Mouse (Mus musculus): ENCODE measurements at regions not wholly inside any gene's neighbourhood (a gene's known extent, or its start where the extent isn't known, plus 50 kb on each side); places are given as distances from the start of the nearest gene placed in this dataset.

- no peak for DNase-seq
- Histone ChIP-seq H3K4me3 (ENCODE audit: insufficient read depth, low read depth, low read length) (no peak overlapping the region), H3K27me3 (replicated peaks; ENCODE audit: control insufficient read depth, insufficient read depth, low read length) (no peaks in the 10 kb centered on the region), H3K4me1 (ENCODE audit: control insufficient read depth, insufficient read depth, low read length) (no peaks in the 10 kb centered on the region), H3K27ac (ENCODE audit: insufficient read depth, low read depth, low read length) (no peak overlapping the region), H3K36me3 (ENCODE audit: control insufficient read depth, insufficient read depth, low read length) (no peaks in the 10 kb centered on the region)
- 53% methylated on average over 8 of the region's 8 CpGs for WGBS
- TF ChIP-seq POLR2A (IDR thresholded peaks at IDR 0.05; ENCODE audit: low read depth, low read length) = no peak
- TF ChIP-seq CTCF (conservative IDR thresholded peaks at IDR 0.05; ENCODE audit: insufficient read depth, insufficient read length, low read depth, low read length) = no peak
Measured at GRCm38 (mm10) chr2:173384935-173385586, 108.7 kb upstream of the Pmepa1 start.

GRCm38 (mm10) chr2:173385722-173386141, 109.4 kb upstream of the Pmepa1 start:
- H3K27ac ChIP-seq (ENCODE audit: insufficient read depth, low read depth, low read length) = no peak overlapping the region
- H3K4me1 ChIP-seq (ENCODE audit: control insufficient read depth, insufficient read depth, low read length) = no peaks in the 10 kb centered on the region
- no peaks in the 10 kb centered on the region for H3K36me3 ChIP-seq (ENCODE audit: control insufficient read depth, insufficient read depth, low read length)
- TF ChIP-seq POLR2A (IDR thresholded peaks at IDR 0.05; ENCODE audit: low read depth, low read length) (no peak), CTCF (conservative IDR thresholded peaks at IDR 0.05; ENCODE audit: insufficient read depth, insufficient read length, low read depth, low read length) (no peak)
- H3K27me3 ChIP-seq (replicated peaks; ENCODE audit: control insufficient read depth, insufficient read depth, low read length) = no peaks in the 10 kb centered on the region
- H3K4me3 ChIP-seq (ENCODE audit: insufficient read depth, low read depth, low read length) = no peak overlapping the region
- no peak for DNase-seq
- WGBS = 60% methylated on average over 9 of the region's 9 CpGs

- Histone ChIP-seq H3K27ac (ENCODE audit: insufficient read depth, low read depth, low read length) (no peak overlapping the region), H3K4me1 (ENCODE audit: control insufficient read depth, insufficient read depth, low read length) (no peaks in the 10 kb centered on the region; the same call in 1 of the 2 replicates), H3K36me3 (ENCODE audit: control insufficient read depth, insufficient read depth, low read length) (no peaks in the 10 kb centered on the region), H3K4me3 (ENCODE audit: insufficient read depth, low read depth, low read length) (no peak overlapping the region), H3K27me3 (replicated peaks; ENCODE audit: control insufficient read depth, insufficient read depth, low read length) (no peaks in the 10 kb centered on the region)
- 85% methylated on average over 4 of the region's 4 CpGs for WGBS
- DNase-seq = no peak
- TF ChIP-seq POLR2A (IDR thresholded peaks at IDR 0.05; ENCODE audit: low read depth, low read length) (no peak), CTCF (conservative IDR thresholded peaks at IDR 0.05; ENCODE audit: insufficient read depth, insufficient read length, low read depth, low read length) (no peak)
Measured at GRCm38 (mm10) chr2:173388140-173388539, 111.8 kb upstream of the Pmepa1 start.

GRCm38 (mm10) chr2:173392557-173393323, 116.4 kb upstream of the Pmepa1 start:
- TF ChIP-seq POLR2A (IDR thresholded peaks at IDR 0.05; ENCODE audit: low read depth, low read length) (no peak), CTCF (conservative IDR thresholded peaks at IDR 0.05; ENCODE audit: insufficient read depth, insufficient read length, low read depth, low read length) (no peak)
- Histone ChIP-seq H3K27me3 (replicated peaks; ENCODE audit: control insufficient read depth, insufficient read depth, low read length) (no peaks in the 10 kb centered on the region), H3K4me3 (ENCODE audit: insufficient read depth, low read depth, low read length) (no peak overlapping the region), H3K27ac (ENCODE audit: insufficient read depth, low read depth, low read length) (0 out of 2 replicates have a peak overlapping the region, but pooled peaks have one; percentile 15), H3K36me3 (ENCODE audit: control insufficient read depth, insufficient read depth, low read length) (no peaks in the 10 kb centered on the region), H3K4me1 (ENCODE audit: control insufficient read depth, insufficient read depth, low read length) (no peaks in the 10 kb centered on the region; the same call in 1 of the 2 replicates)
- 60% methylated on average over 14 of the region's 14 CpGs for WGBS
- peak; percentile 64 for DNase-seq

DNA sequence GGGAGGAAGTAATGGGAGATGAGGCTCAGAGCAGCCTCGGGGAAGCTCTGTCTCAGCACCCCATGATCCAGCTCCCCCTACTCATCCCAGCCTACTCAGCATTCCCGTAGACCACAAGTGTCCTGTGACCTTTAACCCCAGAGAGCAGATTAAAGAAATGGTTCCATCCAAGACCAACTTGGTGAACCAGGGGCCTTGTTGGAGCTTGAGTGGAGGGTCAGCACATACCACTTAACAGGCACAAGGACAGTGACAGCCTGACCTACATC, 116.9 kb upstream of the Pmepa1 start:
- Histone ChIP-seq H3K27ac (ENCODE audit: insufficient read depth, low read depth, low read length) (no peak overlapping the region), H3K4me1 (ENCODE audit: control insufficient read depth, insufficient read depth, low read length) (no peaks in the 10 kb centered on the region; the same call in 1 of the 2 replicates), H3K36me3 (ENCODE audit: control insufficient read depth, insufficient read depth, low read length) (no peaks in the 10 kb centered on the region), H3K4me3 (ENCODE audit: insufficient read depth, low read depth, low read length) (no peak overlapping the region), H3K27me3 (replicated peaks; ENCODE audit: control insufficient read depth, insufficient read depth, low read length) (no peaks in the 10 kb centered on the region)
- TF ChIP-seq POLR2A (IDR thresholded peaks at IDR 0.05; ENCODE audit: low read depth, low read length) = no peak
- no peak for TF ChIP-seq CTCF (conservative IDR thresholded peaks at IDR 0.05; ENCODE audit: insufficient read depth, insufficient read length, low read depth, low read length)
- 29% methylated on average over 2 of the region's 2 CpGs for WGBS
- DNase-seq = peak; percentile 48

DNA sequence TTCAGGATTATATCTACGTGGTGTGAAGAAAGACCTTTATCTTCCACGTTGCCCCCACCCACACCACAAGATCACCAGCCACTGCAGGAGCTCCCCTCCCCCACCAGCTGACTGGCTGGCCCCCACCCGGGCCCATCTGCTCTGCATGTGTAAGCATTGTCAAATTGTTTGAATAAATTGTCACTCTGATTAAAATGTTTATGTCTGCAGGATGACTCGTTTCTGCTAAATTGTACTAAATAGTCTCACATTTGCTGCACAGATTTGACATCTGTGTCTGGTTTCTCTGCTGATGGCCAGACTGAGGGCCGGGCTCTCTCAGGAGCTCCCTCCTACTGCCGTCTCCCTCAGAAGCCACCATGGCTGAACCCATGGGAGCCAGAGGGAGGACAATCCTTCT, 119.2 kb upstream of the Pmepa1 start:
- Histone ChIP-seq H3K36me3 (ENCODE audit: control insufficient read depth, insufficient read depth, low read length) (no peaks in the 10 kb centered on the region), H3K4me3 (ENCODE audit: insufficient read depth, low read depth, low read length) (no peak overlapping the region), H3K4me1 (ENCODE audit: control insufficient read depth, insufficient read depth, low read length) (no peaks in the 10 kb centered on the region; the same call in 1 of the 2 replicates), H3K27ac (ENCODE audit: insufficient read depth, low read depth, low read length) (no peak overlapping the region), H3K27me3 (replicated peaks; ENCODE audit: control insufficient read depth, insufficient read depth, low read length) (no peaks in the 10 kb centered on the region)
- no peak for TF ChIP-seq CTCF (conservative IDR thresholded peaks at IDR 0.05; ENCODE audit: insufficient read depth, insufficient read length, low read depth, low read length)
- no peak for TF ChIP-seq POLR2A (IDR thresholded peaks at IDR 0.05; ENCODE audit: low read depth, low read length)
- DNase-seq = no peak
- WGBS = 73% methylated on average over 6 of the region's 6 CpGs

- TF ChIP-seq CTCF (conservative IDR thresholded peaks at IDR 0.05; ENCODE audit: insufficient read depth, insufficient read length, low read depth, low read length) (no peak), POLR2A (IDR thresholded peaks at IDR 0.05; ENCODE audit: low read depth, low read length) (no peak)
- Histone ChIP-seq H3K36me3 (ENCODE audit: control insufficient read depth, insufficient read depth, low read length) (no peaks in the 10 kb centered on the region), H3K4me3 (ENCODE audit: insufficient read depth, low read depth, low read length) (no peak overlapping the region), H3K4me1 (ENCODE audit: control insufficient read depth, insufficient read depth, low read length) (no peaks in the 10 kb centered on the region), H3K27me3 (replicated peaks; ENCODE audit: control insufficient read depth, insufficient read depth, low read length) (no peaks in the 10 kb centered on the region), H3K27ac (ENCODE audit: insufficient read depth, low read depth, low read length) (no peak overlapping the region)
- WGBS = 95% methylated on average over 2 of the region's 2 CpGs
- DNase-seq = no peak
Measured at GRCm38 (mm10) chr2:173397846-173398331, 121.6 kb upstream of the Pmepa1 start.
